Mouse (Mus musculus) olfactory bulb, adult 2 months (tissue): ENCODE data around the gene 2610042L04Rik.
"Not testable (repeated sequence)": the region's sequence is repeated elsewhere in the genome, so short reads cannot be mapped to it uniquely, and the experiment has no call there.

Experiments used
- CTCF ChIP-seq: fragments of 200-500 bp; IDR thresholded peaks from 2 replicates; pipeline ENCODE4 v1.5.1; 2012; ENCODE audit warnings: low read depth, mild to moderate bottlenecking, low read length, moderate library complexity; ENCODE audit not compliant: insufficient read depth
- POLR2A ChIP-seq: fragments of 200-500 bp; IDR thresholded peaks from 2 replicates; pipeline ENCODE4 v1.6.1; 2012; ENCODE audit warnings: mild to moderate bottlenecking, low read depth, low read length, moderate library complexity; ENCODE audit not compliant: insufficient read depth

- not testable (repeated sequence) for TF ChIP-seq POLR2A, CTCF
Measured at GRCm38 (mm10) chr14:4397226-4397625, 62.7 kb downstream of the 2610042L04Rik start, which contains the start of gene Gm3159.
